Mouse (Mus musculus) liver, adult 2 months (tissue): ENCODE data around the gene Bicra. TPM values are rescaled to one million over a fixed set of nuclear protein-coding genes. Genes with fewer than 3 reads are reported as not detected.

ENCODE experiments used
- DNase-seq: peaks from one replicate; pipeline ENCODE4 v3.0.0-alpha.2; 2011; ENCODE audit warnings: low read depth, low spot score; ENCODE audit errors: extremely low read depth
- H3K27ac ChIP-seq: fragments of 200-500 bp; replicated peaks from 2 replicates; pipeline ENCODE4 v1.5.1; 2012; ENCODE audit warnings: low read depth, mild to moderate bottlenecking, control low read depth, inconsistent platforms, low read length; ENCODE audit not compliant: insufficient read depth
- H3K27me3 ChIP-seq: fragments of 200-500 bp; 2 replicates; pipeline ENCODE4 v1.6.1; 2012; ENCODE audit warnings: mild to moderate bottlenecking, moderate library complexity, low read length, inconsistent platforms; ENCODE audit not compliant: control insufficient read depth, insufficient read depth
- H3K36me3 ChIP-seq: fragments of 200-500 bp; 2 replicates; pipeline ENCODE4 v1.6.1; 2012; ENCODE audit warnings: low read length, inconsistent platforms; ENCODE audit not compliant: control insufficient read depth, insufficient read depth
- H3K4me1 ChIP-seq: fragments of 200-500 bp; 2 replicates; pipeline ENCODE4 v1.6.1; 2011; ENCODE audit warnings: low read length; ENCODE audit not compliant: control insufficient read depth, insufficient read depth
- H3K4me3 ChIP-seq: fragments of 200-500 bp; 2 replicates; pipeline ENCODE4 v1.5.1; 2011; ENCODE audit warnings: low read depth, mild to moderate bottlenecking, control low read depth, low read length, moderate library complexity; ENCODE audit not compliant: insufficient read depth
- H3K79me2 ChIP-seq: fragments of 200-500 bp; 2 replicates; pipeline ENCODE4 v1.6.1; 2012; ENCODE audit warnings: inconsistent platforms, mild to moderate bottlenecking, low read length, moderate library complexity; ENCODE audit not compliant: control insufficient read depth, insufficient read depth
- H3K9ac ChIP-seq: fragments of 200-500 bp; 2 replicates; pipeline ENCODE4 v1.6.1; 2012; ENCODE audit warnings: low read depth, mild to moderate bottlenecking, control low read depth, inconsistent platforms, low read length
- CTCF ChIP-seq: fragments of 200-500 bp; IDR thresholded peaks from 2 replicates; pipeline ENCODE4 v1.5.1; 2011; ENCODE audit warnings: low read depth, low read length, control low read depth
- POLR2A ChIP-seq: fragments of 200-500 bp; IDR thresholded peaks from 2 replicates; pipeline ENCODE4 v1.6.1; 2011; ENCODE audit warnings: low read length, control low read depth; ENCODE audit not compliant: insufficient read depth; ENCODE audit errors: extremely low read depth
- WGBS: fragments of 180-500 bp; shearing (Covaris S2); methylation state at CpG from one replicate; pipeline ENCODE4 v1.1.7; 2018; 5-methylcytosine and 5-hydroxymethylcytosine counted together
- polyA plus RNA-seq: library from polyadenylated mRNA; depleted of rRNA; stranded (reverse); fragments of >200 nt; gene quantifications from 2 replicates; pipeline ENCODE4 v1.2.3, GENCODE M21; 2012
- total RNA-seq: library from RNA; depleted of rRNA; stranded (reverse); fragments of >200 nt; gene quantifications from 2 replicates; pipeline ENCODE4 v1.2.3, GENCODE M21; 2014

The Bicra gene
- total and polyA plus RNA-seq, 2 experiments, result 0.55 to 4.6 TPM

DNA sequence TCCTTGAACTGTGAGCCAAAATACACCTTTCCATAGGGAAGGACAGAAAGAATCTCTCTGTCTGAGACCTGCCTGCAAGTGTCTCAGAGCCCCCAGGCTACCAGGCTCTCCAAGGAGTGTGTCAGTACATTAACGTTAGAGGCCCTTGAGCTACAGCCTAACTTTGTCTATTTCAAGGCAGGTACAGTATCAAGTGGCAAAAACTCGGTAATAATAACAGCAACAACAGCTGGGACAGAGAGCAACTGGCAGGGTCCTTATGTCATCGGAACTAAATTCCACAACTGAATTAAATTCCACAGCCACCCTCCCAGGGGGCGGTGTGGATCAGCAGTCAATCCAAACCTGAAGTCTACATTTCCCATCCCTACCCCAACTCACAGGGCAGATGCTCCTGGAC, 16.6 kb downstream of the Bicra start:
- peaks cover 26% of the 10 kb centered on the region for H3K4me1 ChIP-seq
- H3K27ac ChIP-seq, result no peak overlapping the region
- no peak for DNase-seq
- no peaks in the 10 kb centered on the region for H3K27me3 ChIP-seq
- no peak overlapping the region for H3K4me3 ChIP-seq
- no peaks in the 10 kb centered on the region for H3K36me3 ChIP-seq
- peaks cover 63% of the 10 kb centered on the region for H3K79me2 ChIP-seq
- TF ChIP-seq POLR2A (no peak), CTCF (no peak)
- H3K9ac ChIP-seq, result no peak overlapping the region
- 87% methylated on average over 4 of the region's 4 CpGs for WGBS

GRCm38 (mm10) chr7:16028102-16028927, 19.4 kb downstream of the Bicra start:
- H3K27ac ChIP-seq, result peak overlapping the region; percentile 30
- H3K9ac ChIP-seq, result no peak overlapping the region
- H3K79me2 ChIP-seq, result peaks cover 69% of the 10 kb centered on the region
- no peaks in the 10 kb centered on the region for H3K36me3 ChIP-seq
- TF ChIP-seq CTCF (peak; percentile 50), POLR2A (no peak)
- DNase-seq, result peak; percentile 82
- no peaks in the 10 kb centered on the region for H3K27me3 ChIP-seq
- H3K4me3 ChIP-seq, result no peak overlapping the region
- 42% methylated on average over 6 of the region's 6 CpGs for WGBS
- H3K4me1 ChIP-seq, result peaks cover 24% of the 10 kb centered on the region

- Histone ChIP-seq H3K4me3 (no peak overlapping the region), H3K27ac (no peak overlapping the region), H3K36me3 (no peaks in the 10 kb centered on the region), H3K4me1 (peaks cover 30% of the 10 kb centered on the region), H3K27me3 (no peaks in the 10 kb centered on the region), H3K9ac (no peak overlapping the region), H3K79me2 (peaks cover 48% of the 10 kb centered on the region)
- 90% methylated on average over 8 of the region's 8 CpGs for WGBS
- TF ChIP-seq CTCF (no peak), POLR2A (no peak)
- DNase-seq, result no peak
Measured at GRCm38 (mm10) chr7:16024603-16025222, 23.0 kb downstream of the Bicra start.

GRCm38 (mm10) chr7:16019256-16020094, 28.2 kb downstream of the Bicra start:
- DNase-seq, result peak; percentile 78
- Histone ChIP-seq H3K4me1 (peaks cover 52% of the 10 kb centered on the region), H3K9ac (no peak overlapping the region), H3K4me3 (no peak overlapping the region), H3K79me2 (peaks cover 28% of the 10 kb centered on the region; the same call in 1 of the 2 replicates), H3K27me3 (no peaks in the 10 kb centered on the region), H3K27ac (peak overlapping the region; percentile 56), H3K36me3 (no peaks in the 10 kb centered on the region)
- 36% methylated on average over 5 of the region's 5 CpGs for WGBS
- no peak for TF ChIP-seq CTCF
- no peak for TF ChIP-seq POLR2A

- Histone ChIP-seq H3K27ac (peak overlapping the region; percentile 56), H3K9ac (peak overlapping the region; percentile 29; the same call in 1 of the 2 replicates), H3K4me3 (no peak overlapping the region), H3K79me2 (peaks cover 27% of the 10 kb centered on the region; the same call in 1 of the 2 replicates), H3K27me3 (no peaks in the 10 kb centered on the region), H3K36me3 (no peaks in the 10 kb centered on the region), H3K4me1 (peaks cover 52% of the 10 kb centered on the region)
- peak; percentile 91 for DNase-seq
- TF ChIP-seq CTCF, result no peak
- 14% methylated on average over 9 of the region's 9 CpGs for WGBS
Measured at GRCm38 (mm10) chr7:16018016-16018810, 29.5 kb downstream of the Bicra start.
